Mouse (Mus musculus) embryonic facial prominence, embryonic 12.5 days (tissue): Measurements from ENCODE around the gene Plscr3. TPM values are rescaled to one million over a fixed set of nuclear protein-coding genes. Genes with fewer than 3 reads are reported as not detected.

ENCODE experiments used
- ATAC-seq: fragments of 200-750 bp; cut with Nextera tagmentation; 2 replicates; pipeline ENCODE4 v1.8.0; 2017; ENCODE audit not compliant: insufficient number of reproducible peaks, insufficient read depth, low FRiP score, low TSS enrichment
- H3K27ac ChIP-seq: fragments of 300-500 bp; sonication (generic); 2 replicates; pipeline ENCODE4 v1.5.1; 2016; ENCODE audit warnings: mild to moderate bottlenecking
- H3K27me3 ChIP-seq: fragments of 300-500 bp; sonication (generic); 2 replicates; pipeline ENCODE4 v1.6.1; 2016; ENCODE audit warnings: mild to moderate bottlenecking, moderate library complexity
- H3K36me3 ChIP-seq: fragments of 300-500 bp; sonication (generic); 2 replicates; pipeline ENCODE4 v1.6.1; 2016; ENCODE audit warnings: mild to moderate bottlenecking
- H3K4me1 ChIP-seq: fragments of 300-500 bp; sonication (generic); 2 replicates; pipeline ENCODE4 v1.6.1; 2016
- H3K4me2 ChIP-seq: fragments of 300-500 bp; sonication (generic); replicated peaks from 2 replicates; pipeline ENCODE4 v1.6.1; 2016; ENCODE audit warnings: mild to moderate bottlenecking, moderate library complexity
- H3K4me3 ChIP-seq: fragments of 300-500 bp; sonication (generic); 2 replicates; pipeline ENCODE4 v1.5.1; 2016; ENCODE audit warnings: mild to moderate bottlenecking
- H3K9ac ChIP-seq: fragments of 300-500 bp; sonication (generic); 2 replicates; pipeline ENCODE4 v1.6.1; 2016; ENCODE audit warnings: mild to moderate bottlenecking, moderate library complexity
- H3K9me3 ChIP-seq: fragments of 300-500 bp; sonication (generic); 2 replicates; pipeline ENCODE4 v1.6.1; 2016; ENCODE audit warnings: mild to moderate bottlenecking, moderate library complexity
- WGBS: fragments of 180-500 bp; shearing (Covaris S2); methylation state at CpG from one replicate; pipeline ENCODE4 v1.1.7; 2016; 5-methylcytosine and 5-hydroxymethylcytosine counted together
- polyA plus RNA-seq: library from polyadenylated mRNA; unstranded; fragments of >200 nt; fragmentation: Nextera tagmentation; extraction: Ambion mirVana; gene quantifications from 2 replicates; pipeline ENCODE4 v1.2.1, GENCODE M21; 2016

Plscr3 gene
- polyA plus RNA-seq, 1 experiment from 2014 or later, result 127 TPM

- H3K9me3 ChIP-seq, result no peaks in the 10 kb centered on the region
- peak within 1 kb of the TSS; percentile 90 for H3K4me2 ChIP-seq
- H3K36me3 ChIP-seq, result no peaks in the 10 kb centered on the region
- peak within 1 kb of the TSS; percentile 42; the same call in 1 of the 2 replicates for H3K4me3 ChIP-seq
- 6% methylated on average over 29 of the region's 29 CpGs for WGBS
- H3K4me1 ChIP-seq, result peaks cover 40% of the 10 kb centered on the region
- no peak for ATAC-seq
- H3K9ac ChIP-seq, result peak within 1 kb of the TSS; percentile 41; the same call in 1 of the 2 replicates
- H3K27me3 ChIP-seq, result peaks cover 56% of the 10 kb centered on the region
- no peak within 1 kb of the TSS for H3K27ac ChIP-seq
Measured at GRCm38 (mm10) chr11:69804972-69805909, 40.9 kb upstream of the Plscr3 start, which contains the start of gene Tmem102. Gene Tmem102, minus strand, starts transcription at chr11:69805624.

- Histone ChIP-seq H3K36me3 (no peaks in the 10 kb centered on the region), H3K4me2 (no peak overlapping the region), H3K4me3 (no peak overlapping the region), H3K27ac (no peak overlapping the region), H3K4me1 (peaks cover 33% of the 10 kb centered on the region), H3K9me3 (no peaks in the 10 kb centered on the region), H3K27me3 (peaks cover 52% of the 10 kb centered on the region), H3K9ac (no peak overlapping the region)
- WGBS, result 80% methylated on average over 4 of the region's 4 CpGs
- no peak for ATAC-seq
Measured at GRCm38 (mm10) chr11:69806378-69806777, 39.8 kb upstream of the Plscr3 start.

GRCm38 (mm10) chr11:69807641-69808040, 38.5 kb upstream of the Plscr3 start:
- no peaks in the 10 kb centered on the region for H3K36me3 ChIP-seq
- no peak overlapping the region for H3K27ac ChIP-seq
- no peak overlapping the region for H3K9ac ChIP-seq
- no peaks in the 10 kb centered on the region for H3K9me3 ChIP-seq
- H3K27me3 ChIP-seq, result peaks cover 40% of the 10 kb centered on the region
- H3K4me3 ChIP-seq, result no peak overlapping the region
- WGBS, result 75% methylated on average over 2 of the region's 2 CpGs
- ATAC-seq, result no peak
- no peak overlapping the region for H3K4me2 ChIP-seq
- H3K4me1 ChIP-seq, result peaks cover 24% of the 10 kb centered on the region

GRCm38 (mm10) chr11:69810280-69810679, 35.9 kb upstream of the Plscr3 start:
- no peak overlapping the region for H3K4me3 ChIP-seq
- ATAC-seq, result no peak
- H3K4me1 ChIP-seq, result no peaks in the 10 kb centered on the region
- peaks cover 14% of the 10 kb centered on the region for H3K27me3 ChIP-seq
- H3K27ac ChIP-seq, result no peak overlapping the region
- H3K9me3 ChIP-seq, result no peaks in the 10 kb centered on the region
- H3K4me2 ChIP-seq, result no peak overlapping the region
- H3K36me3 ChIP-seq, result no peaks in the 10 kb centered on the region
- H3K9ac ChIP-seq, result no peak overlapping the region

GRCm38 (mm10) chr11:69815155-69815554, 31.0 kb upstream of the Plscr3 start, which contains the start of gene Gm39566:
Gene Gm39566, minus strand, starts transcription at chr11:69815298.
- Histone ChIP-seq H3K4me3 (no peak within 1 kb of the TSS), H3K9ac (no peak within 1 kb of the TSS), H3K36me3 (no peaks in the 10 kb centered on the region), H3K9me3 (peaks cover 11% of the 10 kb centered on the region), H3K4me2 (no peak within 1 kb of the TSS), H3K27ac (no peak within 1 kb of the TSS), H3K27me3 (no peaks in the 10 kb centered on the region), H3K4me1 (no peaks in the 10 kb centered on the region)
- WGBS, result 62% methylated on average over 10 of the region's 10 CpGs
- ATAC-seq, result no peak

- no peak for ATAC-seq
- Histone ChIP-seq H3K4me2 (no peak overlapping the region), H3K9ac (no peak overlapping the region), H3K4me3 (no peak overlapping the region), H3K4me1 (no peaks in the 10 kb centered on the region), H3K27me3 (no peaks in the 10 kb centered on the region), H3K36me3 (no peaks in the 10 kb centered on the region), H3K27ac (no peak overlapping the region), H3K9me3 (peaks cover 11% of the 10 kb centered on the region)
- WGBS, result 91% methylated on average over 12 of the region's 12 CpGs
Measured at GRCm38 (mm10) chr11:69816520-69816919, 29.7 kb upstream of the Plscr3 start.

- no peak for ATAC-seq
- Histone ChIP-seq H3K27ac (no peak within 1 kb of the TSS), H3K27me3 (no peaks in the 10 kb centered on the region), H3K36me3 (no peaks in the 10 kb centered on the region), H3K4me2 (no peak within 1 kb of the TSS), H3K9ac (no peak within 1 kb of the TSS), H3K9me3 (peaks cover 11% of the 10 kb centered on the region), H3K4me1 (no peaks in the 10 kb centered on the region), H3K4me3 (no peak within 1 kb of the TSS)
- WGBS, result 80% methylated on average over 2 of the region's 2 CpGs
Measured at GRCm38 (mm10) chr11:69818365-69818764, 27.8 kb upstream of the Plscr3 start, which contains the start of gene Spem2. Gene Spem2, minus strand, starts transcription at chr11:69818465.

GRCm38 (mm10) chr11:69818871-69819270, 27.3 kb upstream of the Plscr3 start:
- no peaks in the 10 kb centered on the region for H3K4me1 ChIP-seq
- no peak overlapping the region for H3K27ac ChIP-seq
- 88% methylated on average over 8 of the region's 8 CpGs for WGBS
- no peaks in the 10 kb centered on the region for H3K36me3 ChIP-seq
- no peak for ATAC-seq
- H3K4me3 ChIP-seq, result no peak overlapping the region
- H3K9ac ChIP-seq, result no peak overlapping the region
- H3K4me2 ChIP-seq, result no peak overlapping the region
- peaks cover 11% of the 10 kb centered on the region for H3K9me3 ChIP-seq
- H3K27me3 ChIP-seq, result no peaks in the 10 kb centered on the region

GRCm38 (mm10) chr11:69822080-69822479, 24.1 kb upstream of the Plscr3 start, which contains the start of gene Spem1:
Gene Spem1, minus strand, starts transcription at chr11:69822180.
- WGBS, result 87% methylated on average over 3 of the region's 3 CpGs
- H3K27ac ChIP-seq, result no peak within 1 kb of the TSS
- no peak within 1 kb of the TSS for H3K4me2 ChIP-seq
- H3K4me3 ChIP-seq, result no peak within 1 kb of the TSS
- H3K27me3 ChIP-seq, result no peaks in the 10 kb centered on the region
- no peak for ATAC-seq
- H3K9me3 ChIP-seq, result peaks cover 7% of the 10 kb centered on the region; the same call in 1 of the 2 replicates
- H3K4me1 ChIP-seq, result no peaks in the 10 kb centered on the region
- H3K9ac ChIP-seq, result no peak within 1 kb of the TSS
- H3K36me3 ChIP-seq, result peaks cover 31% of the 10 kb centered on the region

- H3K9me3 ChIP-seq, result no peaks in the 10 kb centered on the region
- H3K4me1 ChIP-seq, result no peaks in the 10 kb centered on the region
- H3K36me3 ChIP-seq, result peaks cover 45% of the 10 kb centered on the region
- no peaks in the 10 kb centered on the region for H3K27me3 ChIP-seq
- H3K4me3 ChIP-seq, result no peak overlapping the region
- WGBS, result 69% methylated on average over 2 of the region's 2 CpGs
- no peak for ATAC-seq
- no peak overlapping the region for H3K4me2 ChIP-seq
- H3K27ac ChIP-seq, result no peak overlapping the region
- no peak overlapping the region for H3K9ac ChIP-seq
Measured at GRCm38 (mm10) chr11:69823456-69823855, 22.7 kb upstream of the Plscr3 start.

- peaks cover 83% of the 10 kb centered on the region for H3K36me3 ChIP-seq
- WGBS, result 67% methylated on average over 5 of the region's 5 CpGs
- H3K4me3 ChIP-seq, result no peak overlapping the region
- no peak overlapping the region for H3K4me2 ChIP-seq
- no peaks in the 10 kb centered on the region for H3K9me3 ChIP-seq
- H3K27me3 ChIP-seq, result no peaks in the 10 kb centered on the region
- H3K27ac ChIP-seq, result no peak overlapping the region
- H3K4me1 ChIP-seq, result peaks cover 10% of the 10 kb centered on the region
- no peak for ATAC-seq
- no peak overlapping the region for H3K9ac ChIP-seq
Measured at GRCm38 (mm10) chr11:69828832-69829231, 17.3 kb upstream of the Plscr3 start.

GRCm38 (mm10) chr11:69833554-69833953, 12.6 kb upstream of the Plscr3 start:
- Histone ChIP-seq H3K36me3 (peaks cover 38% of the 10 kb centered on the region), H3K4me2 (peak overlapping the region; percentile 97), H3K4me3 (peak overlapping the region; percentile 79), H3K27me3 (no peaks in the 10 kb centered on the region), H3K4me1 (peaks cover 35% of the 10 kb centered on the region), H3K9me3 (no peaks in the 10 kb centered on the region), H3K27ac (no peak overlapping the region), H3K9ac (peak overlapping the region; percentile 77; the same call in 1 of the 2 replicates)
- ATAC-seq, result no peak
- WGBS, result 60% methylated on average over 8 of the region's 8 CpGs
